Mouse (Mus musculus) kidney, adult 2 months (tissue): Measurements from ENCODE around the gene Dnajb11.

Experiments used
- CTCF ChIP-seq: fragments of 200-500 bp; conservative IDR thresholded peaks from 2 replicates; pipeline ENCODE4 v1.5.1; 2011; ENCODE audit warnings: low read depth, mild to moderate bottlenecking, control low read depth, low read length, moderate library complexity, mixed read lengths; ENCODE audit not compliant: insufficient read depth, insufficient read length
- POLR2A ChIP-seq: fragments of 200-500 bp; IDR thresholded peaks from one replicate; pipeline ENCODE4 v1.6.1; 2011; ENCODE audit warnings: low read depth, low read length, control low read depth

DNA sequence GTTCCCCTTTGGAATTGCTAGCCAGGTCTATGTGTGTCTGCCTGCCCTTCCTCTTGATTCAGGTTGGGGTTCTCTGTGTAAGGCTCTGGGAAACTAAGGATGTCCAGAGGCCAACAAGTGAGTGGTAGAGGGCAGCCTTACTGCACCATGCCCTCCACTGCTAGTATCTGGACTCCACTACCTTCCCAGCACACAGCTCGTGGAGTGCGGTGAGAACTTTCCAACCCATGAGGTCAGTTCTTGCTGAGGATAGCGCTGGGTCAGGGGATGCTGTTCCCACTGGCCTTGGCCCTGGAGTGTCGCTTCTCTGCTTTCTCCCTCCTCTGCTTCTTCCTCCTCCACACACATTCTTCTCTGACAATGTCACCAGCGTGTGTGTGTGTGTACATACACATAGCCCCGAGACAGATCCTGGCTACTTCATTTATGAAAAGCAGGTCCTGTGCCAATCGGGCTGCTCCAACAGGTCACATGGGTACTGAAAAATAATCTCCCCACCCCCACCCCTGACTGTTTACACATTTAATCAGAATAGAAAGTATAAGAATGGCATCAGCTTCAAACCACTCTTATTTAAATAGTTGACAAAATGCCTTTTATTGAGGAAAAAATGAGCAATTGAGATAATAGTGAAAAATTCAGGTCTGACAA lies 22.4 kb downstream of the Dnajb11 start:
- no peak for TF ChIP-seq POLR2A
- no peak for TF ChIP-seq CTCF
